Mouse (Mus musculus) liver, embryonic 14.5 days (tissue): ENCODE data around the gene Engase.

Experiments
- CTCF ChIP-seq: IDR thresholded peaks from 2 replicates; pipeline ENCODE4 v1.5.1; 2016; ENCODE audit warnings: antibody characterized with exemption, low read depth, control low read depth
- EP300 ChIP-seq: IDR thresholded peaks from 2 replicates; pipeline ENCODE4 v1.6.1; 2016; ENCODE audit warnings: antibody characterized with exemption, low read depth

DNA sequence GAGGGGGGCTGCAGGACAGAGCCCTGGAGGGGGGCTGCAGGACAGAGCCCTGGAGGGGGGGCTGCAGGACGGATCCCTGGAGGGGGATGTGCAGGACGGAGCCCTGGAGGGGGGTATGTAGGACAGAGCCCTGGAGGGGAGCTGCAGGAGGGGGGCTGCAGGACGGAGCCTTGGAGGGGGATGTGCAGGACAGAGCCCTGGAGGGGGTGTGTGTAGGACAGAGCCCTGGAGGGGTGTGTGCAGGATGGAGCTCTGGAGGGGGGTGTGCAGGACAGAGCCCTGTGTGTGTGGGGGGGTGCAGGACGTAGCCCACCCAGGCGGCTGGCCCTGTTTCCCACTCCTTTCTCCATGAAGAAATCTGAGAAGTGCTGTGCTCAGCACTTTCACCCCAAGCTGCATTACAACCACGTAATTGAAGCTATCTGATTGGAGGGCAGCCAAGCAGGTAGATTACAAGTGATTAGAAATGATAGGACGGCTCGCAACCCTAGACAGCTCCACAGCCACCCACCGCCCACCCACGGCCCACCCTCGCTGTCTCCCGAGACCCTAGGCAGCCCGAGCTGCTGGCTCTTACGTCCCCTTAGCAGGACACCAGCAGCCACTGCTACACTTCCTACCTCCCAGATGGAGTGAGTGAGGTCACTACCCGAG, 35.8 kb downstream of the Engase start:
- no peak for TF ChIP-seq EP300
- no peak for TF ChIP-seq CTCF
